Mouse (Mus musculus) limb, embryonic 11.5 days (tissue): ENCODE measurements around the gene Scube3. TPM values are rescaled to one million over a fixed set of nuclear protein-coding genes. Genes with fewer than 3 reads are reported as not detected.

Experiments
- ATAC-seq: fragments of 200-750 bp; cut with Nextera tagmentation; 2 replicates; pipeline ENCODE4 v1.8.0; 2017; ENCODE audit warnings: low read depth; ENCODE audit not compliant: insufficient number of reproducible peaks, low FRiP score, low TSS enrichment
- DNase-seq: peaks from one replicate; pipeline ENCODE4 v3.0.0-alpha.2; 2015; ENCODE audit warnings: low spot score
- H3K27ac ChIP-seq: fragments of 300-500 bp; sonication (generic); replicated peaks from 2 replicates; pipeline ENCODE4 v1.5.1; 2014; ENCODE audit warnings: low read depth, mild to moderate bottlenecking, low read length
- H3K27me3 ChIP-seq: fragments of 300-500 bp; sonication (generic); 2 replicates; pipeline ENCODE4 v1.6.1; 2014; ENCODE audit warnings: mild to moderate bottlenecking, low read length, mixed read lengths; ENCODE audit not compliant: control insufficient read depth, insufficient read depth
- H3K36me3 ChIP-seq: fragments of 300-500 bp; sonication (generic); 2 replicates; pipeline ENCODE4 v1.6.1; 2014; ENCODE audit warnings: mild to moderate bottlenecking, low read length, moderate library complexity, mixed read lengths; ENCODE audit not compliant: control insufficient read depth, insufficient read depth
- H3K4me1 ChIP-seq: fragments of 300-500 bp; sonication (generic); 2 replicates; pipeline ENCODE4 v1.6.1; 2014; ENCODE audit warnings: low read length, mixed read lengths; ENCODE audit not compliant: control insufficient read depth, insufficient read depth
- H3K4me2 ChIP-seq: fragments of 300-500 bp; sonication (generic); 2 replicates; pipeline ENCODE4 v1.6.1; 2014; ENCODE audit warnings: low read depth, mild to moderate bottlenecking, moderate library complexity; ENCODE audit not compliant: severe bottlenecking
- H3K4me3 ChIP-seq: fragments of 300-500 bp; sonication (generic); 2 replicates; pipeline ENCODE4 v1.5.1; 2014; ENCODE audit warnings: low read depth, low read length
- H3K9ac ChIP-seq: fragments of 300-500 bp; sonication (generic); 2 replicates; pipeline ENCODE4 v1.6.1; 2014; ENCODE audit warnings: mild to moderate bottlenecking, low read length
- H3K9me3 ChIP-seq: fragments of 300-500 bp; sonication (generic); 2 replicates; pipeline ENCODE4 v1.6.1; 2016; ENCODE audit warnings: low read length; ENCODE audit not compliant: control insufficient read depth
- WGBS: fragments of 180-500 bp; shearing (Covaris S2); extraction: QIAGEN DNeasy Blood & Tissue Kit; methylation state at CpG from one replicate; pipeline ENCODE4 v1.1.7; 2014; 5-methylcytosine and 5-hydroxymethylcytosine counted together
- polyA plus RNA-seq: library from polyadenylated mRNA; unstranded; fragments of >200 nt; fragmentation: Nextera tagmentation; extraction: Ambion mirVana; gene quantifications from 2 replicates; pipeline ENCODE4 v1.2.1, GENCODE M21; 2014

Gene Scube3
- polyA plus RNA-seq, 1 experiment from 2014 or later: 11.8 TPM

DNA sequence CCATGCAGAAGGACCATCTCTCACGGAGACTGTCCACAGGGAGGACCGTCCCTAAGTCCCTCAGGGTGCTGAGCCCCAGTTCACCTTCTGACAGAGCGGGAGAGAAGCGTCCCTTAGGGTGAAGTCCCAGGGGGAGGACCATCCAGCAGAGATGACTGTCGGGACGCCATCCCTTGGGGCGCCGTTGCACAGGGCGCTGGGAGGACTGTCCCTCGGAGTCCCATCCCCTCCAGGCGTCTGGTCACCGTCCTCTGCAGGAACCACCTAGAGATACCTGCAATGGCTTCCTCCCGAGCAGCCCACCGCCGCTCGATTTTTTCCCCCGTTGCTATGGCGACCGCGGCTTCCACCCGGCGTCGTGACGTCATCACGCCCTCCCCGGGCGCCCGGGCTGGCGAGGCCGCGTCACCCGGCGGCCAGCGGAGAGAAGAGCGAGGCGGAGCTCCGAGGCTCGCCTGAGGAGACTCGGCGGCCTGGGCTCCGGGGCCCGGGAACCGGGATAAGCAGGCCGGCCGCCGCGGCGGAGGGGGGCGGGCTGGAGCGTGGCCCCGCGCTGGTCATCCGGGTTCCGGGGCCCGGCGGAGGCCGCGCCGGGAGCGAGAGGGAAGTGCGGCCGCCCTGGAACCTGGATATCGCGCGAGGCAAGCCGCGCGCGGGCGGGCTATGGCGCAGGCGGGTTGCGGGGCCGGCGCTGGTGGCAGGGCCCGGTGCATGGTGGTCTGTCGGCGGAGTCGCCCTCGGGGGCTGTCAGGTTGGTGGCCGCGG is 35.0 kb downstream of the Scube3 start, which contains the start of gene Zfp523:
Zfp523 (plus strand) TSS at position 355 of the 765 bp plus-strand sequence.
- Histone ChIP-seq H3K4me3 (peak within 1 kb of the TSS; percentile 76), H3K9me3 (no peaks in the 10 kb centered on the region), H3K9ac (peak within 1 kb of the TSS; percentile 92), H3K36me3 (no peaks in the 10 kb centered on the region), H3K27ac (peak within 1 kb of the TSS; percentile 92), H3K4me1 (peaks cover 12% of the 10 kb centered on the region), H3K27me3 (no peaks in the 10 kb centered on the region), H3K4me2 (peak within 1 kb of the TSS; percentile 99)
- DNase-seq: peak; percentile 97
- under 1% methylated on average over 69 of the region's 82 CpGs for WGBS
- ATAC-seq: peak; percentile 76

DNA sequence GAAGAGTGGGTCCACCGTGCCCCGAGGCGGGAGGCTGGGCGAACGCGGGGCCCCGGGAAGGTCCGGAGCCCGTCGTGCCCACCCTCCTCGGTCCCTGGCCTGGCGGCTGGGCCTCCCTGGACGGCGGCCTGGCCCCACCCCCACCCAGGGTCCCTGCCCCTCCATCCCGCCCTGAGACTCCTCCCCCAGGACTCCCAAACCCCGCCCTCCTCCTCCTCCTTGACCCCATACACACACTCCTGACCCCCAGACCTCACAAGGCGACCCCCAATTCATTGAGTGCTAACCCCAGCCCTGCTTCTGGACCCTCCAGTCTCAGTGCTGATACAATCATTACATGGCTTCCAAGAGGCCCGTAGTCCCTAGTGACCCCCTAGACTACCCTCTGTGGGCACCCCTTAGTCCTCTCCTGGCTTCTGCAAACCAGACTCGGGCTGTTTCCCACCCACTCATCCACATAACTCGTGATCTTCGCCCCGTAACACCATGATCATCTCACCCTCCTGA is 35.7 kb downstream of the Scube3 start:
- Histone ChIP-seq H3K9me3 (no peaks in the 10 kb centered on the region), H3K9ac (peak overlapping the region; percentile 92), H3K36me3 (no peaks in the 10 kb centered on the region), H3K4me3 (peak overlapping the region; percentile 76), H3K4me2 (peak overlapping the region; percentile 99), H3K27ac (peak overlapping the region; percentile 92), H3K4me1 (peaks cover 10% of the 10 kb centered on the region), H3K27me3 (no peaks in the 10 kb centered on the region)
- DNase-seq: peak; percentile 78
- ATAC-seq: peak; percentile 52
- WGBS: 9% methylated on average over 21 of the region's 22 CpGs

DNA sequence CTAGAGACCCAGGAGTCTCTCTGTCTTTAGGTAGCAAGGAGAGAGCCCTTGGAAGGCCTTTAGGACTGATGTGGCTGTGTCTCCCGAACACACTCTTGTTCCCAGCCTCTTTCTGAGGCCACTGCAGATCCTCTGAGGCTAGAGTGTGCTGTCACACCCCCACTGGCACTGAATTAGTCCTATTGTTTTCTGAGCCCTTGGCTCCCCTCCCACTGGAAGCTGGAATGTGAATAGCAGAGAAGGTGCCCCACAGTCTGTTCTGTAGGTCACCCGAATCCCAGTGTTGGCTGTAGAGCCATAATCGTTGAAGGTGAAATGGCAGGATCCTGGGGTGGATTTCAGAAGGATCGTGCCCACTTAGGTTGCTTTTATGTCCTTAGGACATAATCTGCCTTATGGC is 38.4 kb downstream of the Scube3 start:
- Histone ChIP-seq H3K27ac (no peak overlapping the region), H3K27me3 (no peaks in the 10 kb centered on the region), H3K4me3 (no peak overlapping the region), H3K4me2 (no peak overlapping the region), H3K36me3 (no peaks in the 10 kb centered on the region), H3K4me1 (peaks cover 7% of the 10 kb centered on the region), H3K9ac (no peak overlapping the region), H3K9me3 (no peaks in the 10 kb centered on the region)
- 71% methylated on average over 4 of the region's 4 CpGs for WGBS
- no peak for DNase-seq
- ATAC-seq: no peak

DNA sequence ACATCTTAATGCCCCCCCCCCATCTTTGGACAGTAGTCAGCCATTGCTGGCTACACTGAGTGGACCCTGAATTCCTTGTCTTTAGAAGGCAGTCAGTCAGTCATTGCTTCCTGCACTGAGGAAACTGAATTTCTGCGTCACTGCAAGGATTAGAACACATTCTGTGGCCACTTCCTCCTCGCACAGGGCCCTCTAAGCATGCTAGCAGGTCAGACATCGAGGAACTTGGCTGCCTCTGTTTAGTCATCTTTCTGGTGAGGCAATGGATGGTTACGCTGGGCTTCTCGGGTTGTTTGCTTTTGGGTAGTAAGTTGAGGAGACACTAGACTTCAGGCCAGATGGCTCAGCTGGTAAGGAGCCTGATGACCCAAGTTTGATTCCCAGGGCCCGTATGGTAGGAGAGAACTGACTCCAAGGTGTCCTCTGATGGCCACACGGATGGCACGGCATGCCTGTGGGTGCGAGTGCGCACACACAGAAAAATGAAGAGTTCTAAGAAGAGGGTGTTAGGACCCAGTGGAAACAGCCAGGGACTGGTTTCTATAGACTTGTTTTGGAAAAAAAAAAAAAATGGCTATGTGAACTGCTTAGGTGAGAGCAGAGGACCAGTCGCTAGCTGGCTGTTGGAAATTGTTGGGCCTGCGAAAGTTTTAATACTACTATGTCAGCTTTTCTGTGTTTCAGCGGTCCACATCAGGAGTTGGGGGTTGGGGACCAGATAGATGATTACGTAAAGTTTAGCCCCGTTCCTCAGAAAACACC is 39.0 kb downstream of the Scube3 start:
- 88% methylated on average over 15 of the region's 15 CpGs for WGBS
- DNase-seq (no peak), ATAC-seq (no peak)
- Histone ChIP-seq H3K9ac (no peak overlapping the region), H3K4me2 (no peak overlapping the region), H3K4me1 (peaks cover 7% of the 10 kb centered on the region), H3K4me3 (no peak overlapping the region), H3K27ac (no peak overlapping the region), H3K36me3 (no peaks in the 10 kb centered on the region), H3K9me3 (no peaks in the 10 kb centered on the region), H3K27me3 (no peaks in the 10 kb centered on the region)

DNA sequence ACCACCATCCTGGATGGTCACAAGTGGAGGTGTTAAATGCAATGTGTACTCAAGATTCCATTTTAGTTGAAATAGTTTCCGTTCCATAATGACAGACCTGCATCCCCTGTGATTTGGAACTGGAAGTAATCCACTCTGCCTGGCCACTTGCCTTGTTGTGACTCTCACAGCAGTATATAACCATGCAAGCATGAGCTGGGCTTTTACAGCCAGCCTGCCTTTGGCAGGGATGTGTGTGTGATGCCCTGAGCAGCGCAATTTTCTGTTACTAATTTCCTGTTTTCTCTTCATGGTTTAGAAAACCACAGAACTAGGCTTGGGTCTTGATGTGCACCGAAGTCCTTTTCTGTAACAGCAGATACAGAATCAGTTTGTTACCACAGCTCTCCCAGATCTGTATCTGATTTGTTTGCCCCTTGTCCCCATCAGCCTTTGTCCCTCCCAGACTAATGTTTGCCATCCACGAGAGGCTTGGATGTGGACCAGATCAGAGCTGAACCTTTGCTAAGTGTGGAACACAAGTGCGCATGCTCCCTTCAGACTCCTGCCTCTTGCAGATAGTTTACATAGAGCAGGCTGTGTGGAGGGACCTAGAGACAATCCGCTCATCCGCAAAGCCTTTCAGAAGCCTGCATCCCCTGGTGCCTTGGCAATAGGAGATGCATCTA is 43.2 kb downstream of the Scube3 start:
- H3K4me1 ChIP-seq: no peaks in the 10 kb centered on the region
- no peak overlapping the region for H3K9ac ChIP-seq
- no peaks in the 10 kb centered on the region for H3K27me3 ChIP-seq
- H3K36me3 ChIP-seq: no peaks in the 10 kb centered on the region; the same call in 1 of the 2 replicates
- ATAC-seq: no peak
- H3K9me3 ChIP-seq: no peaks in the 10 kb centered on the region
- no peak overlapping the region for H3K27ac ChIP-seq
- DNase-seq: no peak
- H3K4me2 ChIP-seq: no peak overlapping the region
- no peak overlapping the region for H3K4me3 ChIP-seq
- WGBS: 85% methylated on average over 7 of the region's 7 CpGs

DNA sequence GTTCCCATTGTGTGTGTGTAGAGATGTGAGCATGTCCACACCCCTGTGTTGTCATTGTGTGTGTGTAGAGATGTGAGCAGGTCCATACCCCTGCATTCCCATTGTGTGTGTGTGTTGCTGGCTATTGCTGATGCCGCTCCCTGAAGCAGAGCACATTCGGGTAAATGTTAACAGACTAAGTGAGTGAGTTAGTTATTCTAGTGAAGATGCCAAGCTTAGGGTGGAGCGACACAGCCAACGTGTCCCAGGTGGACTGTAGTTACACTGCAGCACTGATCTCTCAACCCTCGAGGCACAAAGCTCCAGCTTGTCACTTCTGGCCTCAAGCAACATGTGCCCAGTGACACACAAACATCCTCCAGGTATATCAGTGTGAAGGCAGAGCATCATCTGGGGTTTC is 46.4 kb downstream of the Scube3 start:
- H3K36me3 ChIP-seq: peaks cover 5% of the 10 kb centered on the region; the same call in 1 of the 2 replicates

DNA sequence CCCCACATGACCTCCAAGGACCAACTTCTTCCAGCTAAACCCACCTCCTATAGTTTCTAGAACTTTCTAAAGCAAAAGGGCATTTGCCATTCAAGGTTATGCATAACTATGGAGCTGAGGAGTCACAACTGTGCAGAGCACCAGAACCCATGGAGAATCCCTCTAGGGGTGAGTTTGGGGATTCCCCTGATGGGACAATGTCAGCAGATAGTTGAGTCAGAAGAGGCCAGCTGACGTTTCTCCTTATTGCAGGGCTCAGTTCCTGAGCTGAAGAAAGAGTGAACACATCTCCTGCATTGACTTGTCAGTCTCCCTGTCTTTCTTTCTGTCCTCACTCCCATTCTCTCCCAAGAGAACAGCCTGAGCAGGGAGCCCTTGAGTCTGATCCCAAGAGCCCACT is 50.8 kb downstream of the Scube3 start:
- H3K27ac ChIP-seq: no peak overlapping the region
- 79% methylated on average over 1 of the region's 1 CpGs for WGBS
- peaks cover 12% of the 10 kb centered on the region; the same call in 1 of the 2 replicates for H3K36me3 ChIP-seq
- H3K9ac ChIP-seq: no peak overlapping the region
- DNase-seq: no peak
- H3K4me1 ChIP-seq: no peaks in the 10 kb centered on the region
- H3K9me3 ChIP-seq: no peaks in the 10 kb centered on the region
- H3K27me3 ChIP-seq: no peaks in the 10 kb centered on the region
- H3K4me3 ChIP-seq: no peak overlapping the region
- no peak overlapping the region for H3K4me2 ChIP-seq
- no peak for ATAC-seq

More for the DNA sequence above, 46.4 kb downstream of the Scube3 start:
- Histone ChIP-seq H3K4me2 (no peak overlapping the region), H3K4me3 (no peak overlapping the region), H3K27ac (no peak overlapping the region), H3K9ac (no peak overlapping the region), H3K9me3 (no peaks in the 10 kb centered on the region), H3K27me3 (no peaks in the 10 kb centered on the region), H3K4me1 (no peaks in the 10 kb centered on the region)
- 89% methylated on average over 5 of the region's 5 CpGs for WGBS
- DNase-seq: no peak
- no peak for ATAC-seq

DNA sequence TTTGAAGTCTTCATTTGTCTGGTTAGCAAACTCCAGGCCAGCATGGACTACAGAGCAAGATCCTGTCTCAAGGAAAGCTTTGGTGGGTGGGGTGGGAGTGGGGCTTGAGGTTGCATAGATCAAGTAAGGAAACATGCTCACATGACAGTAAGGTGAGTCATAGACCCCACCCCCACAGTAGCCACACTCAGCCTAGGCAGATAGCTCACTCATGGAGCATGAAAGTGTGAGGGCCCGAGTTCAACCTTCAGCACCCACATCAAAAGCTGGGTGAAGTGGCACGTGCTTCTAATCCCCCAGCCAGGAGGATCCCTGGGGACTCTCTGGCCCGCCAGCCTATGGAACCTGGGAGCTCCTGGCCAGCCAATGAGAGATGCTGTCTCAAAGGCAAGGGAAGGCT is 51.6 kb downstream of the Scube3 start:
- H3K9ac ChIP-seq: no peak overlapping the region
- no peak overlapping the region for H3K27ac ChIP-seq
- no peaks in the 10 kb centered on the region for H3K27me3 ChIP-seq
- DNase-seq (no peak), ATAC-seq (no peak)
- WGBS: 91% methylated on average over 3 of the region's 3 CpGs
- H3K36me3 ChIP-seq: peaks cover 17% of the 10 kb centered on the region
- no peaks in the 10 kb centered on the region for H3K4me1 ChIP-seq
- H3K9me3 ChIP-seq: no peaks in the 10 kb centered on the region
- H3K4me2 ChIP-seq: no peak overlapping the region
- H3K4me3 ChIP-seq: no peak overlapping the region
